Mouse (Mus musculus) ovary, postnatal 14 days (tissue): ENCODE data around the gene Phxr2.

ENCODE experiments used
- DNase-seq: peaks from one replicate; pipeline ENCODE4 v3.0.0; 2022; ENCODE audit warnings: low spot score

The Phxr2 gene

DNA sequence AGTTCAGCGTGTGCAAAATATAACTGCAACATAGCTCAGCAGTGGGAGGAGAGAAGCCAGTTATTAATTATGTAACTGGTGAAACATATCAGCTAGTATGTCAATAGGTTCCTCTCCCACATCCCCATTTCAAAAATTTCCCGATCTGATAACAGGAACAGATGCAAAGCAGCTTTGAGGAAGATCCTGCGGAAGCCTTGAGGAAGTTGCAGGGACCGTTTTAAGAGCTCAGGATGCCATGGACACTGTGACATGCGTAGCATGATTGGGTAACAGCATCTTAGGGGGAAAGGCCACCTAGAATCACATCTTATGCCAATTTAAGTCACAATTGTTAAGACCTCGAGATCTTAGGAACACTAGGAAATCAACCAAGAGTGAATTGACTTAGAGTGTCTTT lies 36.2 kb downstream of the Phxr2 start:
- no peak for DNase-seq

DNA sequence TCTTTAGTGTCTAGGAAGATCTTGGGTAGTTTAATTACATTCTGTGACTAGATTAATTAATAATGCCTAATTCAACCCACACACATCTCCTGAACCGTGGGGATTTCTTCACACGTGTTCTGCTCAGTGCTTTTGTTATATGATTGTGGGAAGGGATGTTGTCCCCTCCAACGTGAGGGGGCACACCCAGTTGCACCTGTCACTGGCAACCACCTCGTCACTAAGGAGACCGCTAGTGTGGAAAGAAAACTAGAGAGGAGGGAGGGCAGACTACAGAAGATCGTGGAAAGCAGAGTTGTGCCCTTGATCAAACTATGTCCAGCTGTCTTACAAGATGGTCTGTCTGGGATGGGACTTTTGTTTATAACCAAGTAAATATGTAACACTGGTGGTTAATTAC lies 40.1 kb downstream of the Phxr2 start:
- no peak for DNase-seq

DNA sequence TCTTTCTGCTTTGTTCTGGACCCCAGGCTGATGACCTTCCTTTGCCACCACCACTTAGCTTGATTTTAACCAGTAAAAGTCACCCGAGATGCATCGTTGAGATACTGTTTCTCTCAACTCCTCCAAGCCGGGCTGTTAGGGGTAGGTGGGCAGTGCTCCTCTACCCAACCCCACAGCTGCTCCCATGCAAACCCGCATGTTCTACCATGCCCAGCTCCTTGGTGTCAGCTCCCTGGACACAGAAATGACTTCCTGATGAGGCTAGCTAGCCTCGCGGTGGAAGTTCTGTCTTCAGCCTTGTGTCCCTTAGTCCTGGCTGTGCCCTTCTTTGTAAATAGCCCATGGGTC lies 40.9 kb downstream of the Phxr2 start:
- no peak for DNase-seq

DNA sequence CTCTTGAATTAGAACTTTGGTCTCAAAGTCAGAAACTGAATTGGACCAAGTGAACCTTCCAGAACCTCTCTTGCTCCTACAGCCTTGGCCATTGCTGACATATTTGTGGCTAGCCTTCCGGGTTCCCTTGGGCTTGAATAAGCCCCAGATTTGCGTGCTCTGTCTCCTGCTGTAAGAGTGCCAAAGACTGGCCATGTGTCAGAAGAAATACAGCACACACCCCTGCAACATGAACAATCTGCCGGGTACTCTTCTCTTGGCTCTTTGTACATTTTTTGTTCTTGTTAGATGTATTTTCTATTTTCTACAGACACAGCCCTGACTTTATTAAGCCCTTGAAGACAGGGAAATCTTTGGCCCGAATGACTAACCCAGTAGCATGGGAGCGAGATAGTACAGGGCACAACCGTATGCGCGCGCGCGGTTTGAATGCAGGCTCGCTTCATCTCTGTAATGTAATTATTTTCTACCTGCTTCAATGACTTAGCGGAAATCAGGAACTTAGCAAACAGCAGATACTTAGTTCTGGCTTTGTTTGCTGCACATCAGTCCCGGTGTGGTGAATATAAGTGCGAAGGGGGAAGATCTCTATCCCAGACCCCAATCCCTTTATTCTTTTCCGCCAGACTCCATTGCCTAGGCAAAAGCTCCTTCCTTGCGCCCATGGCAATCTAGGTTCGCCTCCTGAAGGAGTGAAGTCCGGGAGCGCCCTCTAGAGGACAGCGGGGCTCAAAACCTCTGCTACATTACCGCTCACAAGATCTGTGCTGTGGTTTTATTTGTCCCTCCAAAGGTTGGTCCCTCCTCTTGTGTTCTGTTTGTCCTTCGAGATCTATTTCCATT lies 41.5 kb downstream of the Phxr2 start:
- DNase-seq = peak; percentile 80

DNA sequence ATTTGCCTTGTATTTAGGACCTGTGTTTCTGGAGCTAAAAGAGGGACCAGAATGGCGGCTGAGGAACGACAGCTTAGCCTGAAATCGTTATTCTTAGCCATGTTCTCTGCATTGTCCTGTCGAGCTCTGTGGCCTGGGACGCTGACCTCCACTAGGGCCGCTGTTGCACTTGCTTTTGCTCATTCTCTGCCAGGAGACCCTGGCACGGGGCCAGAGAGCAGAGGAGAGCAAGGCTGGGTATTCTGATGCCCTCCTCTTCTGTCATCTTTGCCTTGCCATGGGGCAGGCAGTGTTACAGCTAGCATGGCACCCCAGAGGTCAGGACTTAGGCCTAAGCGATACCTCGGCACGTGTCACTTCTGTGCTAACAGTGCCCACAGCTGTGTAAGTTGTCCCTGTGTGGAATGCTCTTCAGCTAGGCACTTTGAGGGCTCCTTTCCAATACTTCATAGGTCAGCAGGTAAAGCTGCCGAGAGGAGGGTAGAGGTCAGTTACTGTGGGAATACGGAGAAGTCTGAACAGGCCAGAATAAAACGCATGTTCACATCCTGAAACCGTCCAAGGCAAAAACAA lies 42.6 kb downstream of the Phxr2 start:
- no peak for DNase-seq

DNA sequence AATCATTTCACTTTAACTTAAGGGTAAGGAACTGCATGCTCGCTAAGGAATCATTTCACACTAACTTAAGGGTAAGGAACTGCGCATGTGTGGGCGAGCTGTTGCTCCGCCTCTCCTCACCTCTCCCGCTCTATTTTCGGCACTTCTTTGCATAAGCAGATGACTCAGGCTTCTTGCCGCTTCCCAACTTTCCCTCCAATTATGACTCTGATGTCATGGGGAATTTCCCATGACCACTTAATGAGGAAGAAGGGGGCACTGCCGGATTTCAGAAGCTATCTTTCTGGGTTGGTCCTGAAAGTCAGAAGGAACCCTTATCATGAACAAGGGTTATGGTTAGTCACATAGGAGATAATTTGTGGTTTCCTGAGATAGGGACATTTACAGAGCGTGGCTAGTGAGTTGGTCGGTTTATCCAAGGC lies 44.5 kb downstream of the Phxr2 start:
- DNase-seq = no peak

DNA sequence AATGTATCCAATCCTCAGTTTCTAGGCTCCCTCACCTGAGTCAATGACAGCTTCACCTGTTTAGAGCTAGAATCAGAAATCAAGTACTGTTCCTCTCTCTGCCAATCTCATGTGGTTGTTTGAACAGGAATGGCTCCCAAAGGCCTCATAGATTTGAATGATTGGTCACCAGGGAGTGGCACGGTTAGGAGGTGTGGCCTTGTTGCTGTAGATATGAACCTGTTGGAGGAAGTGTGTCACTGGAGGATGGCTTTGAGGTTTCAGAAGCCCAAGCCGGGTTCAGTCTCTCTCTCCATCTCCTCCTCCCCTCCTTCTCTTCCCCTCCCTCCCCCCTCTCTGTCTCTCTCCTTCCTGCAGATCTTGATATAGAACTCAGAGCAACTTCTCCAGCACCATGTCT lies 47.5 kb downstream of the Phxr2 start:
- no peak for DNase-seq

DNA sequence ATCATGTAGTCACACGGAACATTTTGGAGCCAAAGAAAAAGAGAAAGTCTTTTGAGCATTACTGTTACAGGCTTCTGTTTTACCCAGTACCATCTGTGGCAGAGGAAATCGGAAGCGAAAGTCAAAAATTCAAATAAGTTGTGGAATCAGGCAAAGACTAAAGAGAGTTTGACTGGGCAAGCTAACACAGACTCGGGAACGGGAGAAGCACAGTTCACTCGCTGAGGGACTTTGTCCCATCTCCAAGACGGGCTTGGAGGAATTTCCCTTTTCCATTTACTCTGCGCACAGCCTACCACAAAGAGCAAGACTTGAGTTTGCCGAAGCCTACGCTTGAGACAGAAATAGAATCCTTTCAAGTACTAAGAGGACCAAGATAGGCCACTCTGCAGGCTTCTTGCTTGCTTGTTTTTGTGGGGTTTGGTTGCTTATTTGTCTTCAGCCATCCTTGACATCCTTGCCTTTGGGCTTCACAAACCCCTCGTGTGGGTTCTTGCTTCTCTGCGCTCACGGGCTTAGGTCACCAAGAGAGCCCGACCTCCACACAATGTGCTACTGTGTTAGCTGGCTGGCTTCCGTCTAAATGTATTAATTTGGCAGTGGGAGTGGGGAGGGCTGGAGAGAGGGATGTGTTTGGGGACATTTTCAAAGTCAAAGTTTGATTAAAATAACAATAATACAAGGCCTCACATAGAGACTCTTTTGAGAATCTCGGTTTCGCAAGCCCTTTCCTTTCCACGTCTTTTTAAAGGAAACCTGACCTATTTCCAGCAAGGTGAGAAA lies 49.8 kb downstream of the Phxr2 start:
- no peak for DNase-seq
